Mouse (Mus musculus): ENCODE measurements around the gene Lrp4.

- TF ChIP-seq CTCF (IDR thresholded peaks at IDR 0.05; ENCODE audit: low read depth) (no peak), EP300 (IDR thresholded peaks at IDR 0.05; ENCODE audit: low read depth) (no peak)
Observed at GRCm38 (mm10) chr2:91458252-91458672, 951 bp downstream of the Lrp4 start.

Data from heart, postnatal 0 days (tissue).